Mouse (Mus musculus) small intestine, adult 2 months (tissue): Measurements from ENCODE around the gene Nsf. TPM values are rescaled to one million over a fixed set of nuclear protein-coding genes. Genes with fewer than 3 reads are reported as not detected.

Source experiments
- H3K27ac ChIP-seq: fragments of 200-500 bp; 2 replicates; pipeline ENCODE4 v1.5.1; 2012; ENCODE audit warnings: low read depth, low read length, control low read depth, inconsistent platforms; ENCODE audit not compliant: insufficient read depth
- H3K27me3 ChIP-seq: fragments of 200-500 bp; 2 replicates; pipeline ENCODE4 v1.6.1; 2012; ENCODE audit warnings: mild to moderate bottlenecking, moderate library complexity, low read length, inconsistent platforms; ENCODE audit not compliant: control insufficient read depth, insufficient read depth
- H3K36me3 ChIP-seq: fragments of 200-500 bp; 2 replicates; pipeline ENCODE4 v1.6.1; 2012; ENCODE audit warnings: mild to moderate bottlenecking, low read length, control low read depth, inconsistent platforms; ENCODE audit not compliant: control insufficient read depth, insufficient read depth
- H3K4me1 ChIP-seq: fragments of 200-500 bp; 2 replicates; pipeline ENCODE4 v1.6.1; 2012; ENCODE audit warnings: low read length, inconsistent platforms, mixed read lengths; ENCODE audit not compliant: control insufficient read depth, insufficient read depth, insufficient read length
- H3K4me3 ChIP-seq: fragments of 200-500 bp; 2 replicates; pipeline ENCODE4 v1.5.1; 2012; ENCODE audit warnings: low read depth, mild to moderate bottlenecking, control low read depth, inconsistent platforms, low read length, moderate library complexity
- CTCF ChIP-seq: fragments of 200-500 bp; IDR thresholded peaks from 2 replicates; pipeline ENCODE4 v1.5.1; 2012; ENCODE audit warnings: low read depth, mild to moderate bottlenecking, control low read depth, inconsistent platforms, low read length, moderate library complexity, mixed read lengths; ENCODE audit not compliant: insufficient replicate concordance, insufficient read length; ENCODE audit errors: extremely low read depth
- POLR2A ChIP-seq: fragments of 200-500 bp; IDR thresholded peaks from 2 replicates; pipeline ENCODE4 v1.6.1; 2012; ENCODE audit warnings: low read depth, mild to moderate bottlenecking, control low read depth, inconsistent platforms, low read length, moderate library complexity
- WGBS: fragments of 180-500 bp; shearing (Covaris S2); methylation state at CpG from one replicate; pipeline ENCODE4 v1.1.7; 2018; 5-methylcytosine and 5-hydroxymethylcytosine counted together
- polyA plus RNA-seq: library from polyadenylated mRNA; depleted of rRNA; stranded (reverse); fragments of >200 nt; gene quantifications from 2 replicates; pipeline ENCODE4 v1.2.3, GENCODE M21; 2012

Nsf gene
- polyA plus RNA-seq, 1 experiment, result 25.8 TPM

GRCm38 (mm10) chr11:103967106-103967735 lies 13.4 kb upstream of the Nsf start:
- Histone ChIP-seq H3K4me1 (peaks cover 2% of the 10 kb centered on the region; the same call in 1 of the 2 replicates), H3K27ac (peak overlapping the region; percentile 84), H3K4me3 (peak overlapping the region; percentile 74), H3K36me3 (peaks cover 7% of the 10 kb centered on the region; the same call in 1 of the 2 replicates), H3K27me3 (no peaks in the 10 kb centered on the region)
- TF ChIP-seq POLR2A (no peak), CTCF (no peak)
- WGBS, result 2% methylated on average over 20 of the region's 20 CpGs

- TF ChIP-seq CTCF, result no peak
- TF ChIP-seq POLR2A, result no peak
- H3K36me3 ChIP-seq, result no peaks in the 10 kb centered on the region
- H3K27ac ChIP-seq, result no peak overlapping the region
- no peak overlapping the region for H3K4me3 ChIP-seq
- peaks cover 9% of the 10 kb centered on the region; the same call in 1 of the 2 replicates for H3K4me1 ChIP-seq
- H3K27me3 ChIP-seq, result no peaks in the 10 kb centered on the region
- WGBS, result 61% methylated on average over 4 of the region's 4 CpGs
These were observed 3.0 kb upstream of the Nsf start for GRCm38 (mm10) chr11:103956866-103957265.

GRCm38 (mm10) chr11:103953032-103953895 lies 592 bp downstream of the Nsf start:
- H3K27me3 ChIP-seq, result no peaks in the 10 kb centered on the region
- TF ChIP-seq POLR2A (no peak), CTCF (no peak)
- peak overlapping the region; percentile 89 for H3K4me3 ChIP-seq
- no peaks in the 10 kb centered on the region for H3K36me3 ChIP-seq
- peak overlapping the region; percentile 23; the same call in 1 of the 2 replicates for H3K27ac ChIP-seq
- H3K4me1 ChIP-seq, result peaks cover 3% of the 10 kb centered on the region; the same call in 1 of the 2 replicates
- WGBS, result 1% methylated on average over 32 of the region's 32 CpGs

GRCm38 (mm10) chr11:103952635-103953031 lies 1.2 kb downstream of the Nsf start:
- 93% methylated on average over 5 of the region's 5 CpGs for WGBS
- TF ChIP-seq POLR2A (no peak), CTCF (no peak)
- no peak overlapping the region for H3K4me3 ChIP-seq

GRCm38 (mm10) chr11:103951106-103951505 lies 2.8 kb downstream of the Nsf start:
- TF ChIP-seq POLR2A, result no peak
- no peak for TF ChIP-seq CTCF
- no peaks in the 10 kb centered on the region for H3K36me3 ChIP-seq
- H3K4me1 ChIP-seq, result peaks cover 3% of the 10 kb centered on the region; the same call in 1 of the 2 replicates
- H3K27ac ChIP-seq, result no peak overlapping the region
- H3K27me3 ChIP-seq, result no peaks in the 10 kb centered on the region
- no peak overlapping the region for H3K4me3 ChIP-seq
- WGBS, result 88% methylated on average over 7 of the region's 7 CpGs

More at GRCm38 (mm10) chr11:103952635-103953031, 1.2 kb downstream of the Nsf start:
- H3K36me3 ChIP-seq, result no peaks in the 10 kb centered on the region
- H3K4me1 ChIP-seq, result peaks cover 3% of the 10 kb centered on the region; the same call in 1 of the 2 replicates
- no peak overlapping the region for H3K27ac ChIP-seq
- no peaks in the 10 kb centered on the region for H3K27me3 ChIP-seq

- Histone ChIP-seq H3K4me1 (peaks cover 3% of the 10 kb centered on the region; the same call in 1 of the 2 replicates), H3K4me3 (no peak overlapping the region), H3K27me3 (no peaks in the 10 kb centered on the region), H3K36me3 (no peaks in the 10 kb centered on the region), H3K27ac (no peak overlapping the region)
- 89% methylated on average over 7 of the region's 7 CpGs for WGBS
- TF ChIP-seq POLR2A (no peak), CTCF (no peak)
These were observed 4.9 kb downstream of the Nsf start for GRCm38 (mm10) chr11:103948952-103949351.

- Histone ChIP-seq H3K27ac (no peak overlapping the region), H3K36me3 (no peaks in the 10 kb centered on the region; the same call in 1 of the 2 replicates), H3K4me3 (no peak overlapping the region), H3K4me1 (no peaks in the 10 kb centered on the region), H3K27me3 (no peaks in the 10 kb centered on the region)
- TF ChIP-seq CTCF (no peak), POLR2A (no peak)
- WGBS, result 87% methylated on average over 4 of the region's 4 CpGs
These were observed 11.1 kb downstream of the Nsf start for GRCm38 (mm10) chr11:103942740-103943139.
